Mouse (Mus musculus): ENCODE data around the gene Washc1. TPM values are rescaled to one million over a fixed set of nuclear protein-coding genes. Genes with fewer than 3 reads are reported as not detected.

Gene Washc1
- polyA plus RNA-seq, 1 experiment from 2014 or later = 45.6 TPM

Other genes with a start within 250 kb of the Washc1 start
- 94.1 and 105 TPM in 2 replicates for gene Ralbp1, start 225.7 kb upstream of the Washc1 start, polyA plus RNA-seq (2015; fragmentation: Nextera tagmentation; extraction: Ambion mirVana)
- 154 and 159 TPM in 2 replicates for gene Twsg1, start 160.3 kb upstream of the Washc1 start, polyA plus RNA-seq (2015; fragmentation: Nextera tagmentation; extraction: Ambion mirVana)
- gene Ankrd12, start 34.5 kb upstream of the Washc1 start, polyA plus RNA-seq (2015; fragmentation: Nextera tagmentation; extraction: Ambion mirVana) = 41.4 and 45.9 TPM in 2 replicates
- 306 and 311 TPM in 2 replicates for gene Ndufv2, start 10.0 kb upstream of the Washc1 start, polyA plus RNA-seq (2015; fragmentation: Nextera tagmentation; extraction: Ambion mirVana)
- gene Ddx11, start 12.0 kb downstream of the Washc1 start, polyA plus RNA-seq (2015; fragmentation: Nextera tagmentation; extraction: Ambion mirVana) = 23.0 and 23.8 TPM in 2 replicates

Measured in embryonic facial prominence, embryonic 13.5 days (tissue).